Mouse (Mus musculus): ENCODE data around the gene Cdk15.
A peak's percentile ranks its signal among the peaks of the same experiment; 100 is the strongest.

GRCm38 (mm10) chr1:59316386-59317051, 59.8 kb downstream of the Cdk15 start:
- TF ChIP-seq CTCF (IDR thresholded peaks at IDR 0.05): peak; percentile 76
- TF ChIP-seq POLR2A (IDR thresholded peaks at IDR 0.05; ENCODE audit: insufficient read depth, low read depth, low read length): no peak
- no peak for TF ChIP-seq EP300 (IDR thresholded peaks at IDR 0.05; ENCODE audit: insufficient read depth, low read depth, low read length)
